Mouse (Mus musculus) layer of hippocampus, postnatal 10 days (tissue): ENCODE results near the gene Wdr5. TPM values are rescaled to one million over a fixed set of nuclear protein-coding genes. Genes with fewer than 3 reads are reported as not detected.
A peak's percentile ranks its signal among the peaks of the same experiment; 100 is the strongest.

Experiments used
- DNase-seq, 2 experiments: peaks; one replicate each; pipeline ENCODE4 v3.0.0; 2021; ENCODE audit warnings: low spot score in 2 of 2
- total RNA-seq, 2 experiments: library from RNA; stranded (reverse); gene quantifications; 2 replicates each; pipeline ENCODE4 v1.2.3; 2021

Gene Wdr5
- total RNA-seq, 2 experiments from 2014 or later, result 42.8 to 44.2 TPM

DNA sequence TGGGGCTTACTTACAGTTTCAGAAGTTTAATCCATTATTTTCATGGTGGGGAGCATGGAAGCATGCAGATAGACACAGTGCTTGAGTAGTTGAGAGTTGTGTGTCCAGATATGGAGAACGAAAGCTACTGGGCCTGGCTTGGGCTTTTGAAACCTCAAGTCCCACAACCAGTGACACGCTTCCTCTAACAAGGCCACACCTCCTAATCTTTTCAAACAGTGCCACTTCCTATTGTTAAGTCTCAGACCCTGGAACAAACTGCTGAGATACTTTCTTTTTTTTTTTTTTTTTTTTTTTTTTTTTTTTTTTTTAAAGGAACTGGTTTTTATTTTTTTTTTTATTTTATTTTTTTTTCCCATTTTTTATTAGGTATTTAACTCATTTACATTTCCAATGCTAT is 33.0 kb downstream of the Wdr5 start:
- DNase-seq, result no peak

DNA sequence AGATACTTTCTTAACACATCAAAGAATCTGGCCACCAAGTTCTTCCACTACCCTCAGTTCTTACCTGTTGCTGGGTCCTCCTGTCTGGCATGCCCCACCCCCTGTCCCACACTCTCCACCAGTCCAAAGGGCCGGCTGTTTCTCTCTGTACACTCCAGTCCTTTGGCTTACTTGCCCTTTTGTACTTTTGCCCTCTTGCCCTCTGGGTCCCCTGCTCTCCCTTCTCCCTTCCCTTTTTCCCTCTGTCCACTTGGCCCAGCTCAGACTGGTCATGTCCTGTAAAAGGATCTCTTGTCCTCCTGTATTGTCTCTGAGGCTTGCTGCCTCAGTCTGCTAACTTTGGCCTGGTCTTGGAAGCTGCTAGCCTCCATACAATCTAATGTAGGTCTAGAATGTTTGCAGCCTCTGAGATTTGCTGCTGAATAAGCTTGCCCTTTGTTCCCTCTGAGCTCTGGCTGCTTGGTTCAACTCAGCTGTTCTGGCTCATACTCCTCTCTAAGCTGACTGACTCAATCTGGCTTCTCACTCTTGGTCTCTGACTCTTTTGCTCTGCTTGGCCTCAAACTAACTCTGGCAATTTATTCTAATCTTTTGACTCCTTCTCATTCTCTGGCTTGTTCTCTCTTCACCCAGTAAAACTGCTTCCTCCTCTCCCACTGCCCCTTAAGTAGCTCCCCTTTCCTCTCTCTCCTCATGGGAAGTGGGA is 33.9 kb downstream of the Wdr5 start:
- no peak for DNase-seq

DNA sequence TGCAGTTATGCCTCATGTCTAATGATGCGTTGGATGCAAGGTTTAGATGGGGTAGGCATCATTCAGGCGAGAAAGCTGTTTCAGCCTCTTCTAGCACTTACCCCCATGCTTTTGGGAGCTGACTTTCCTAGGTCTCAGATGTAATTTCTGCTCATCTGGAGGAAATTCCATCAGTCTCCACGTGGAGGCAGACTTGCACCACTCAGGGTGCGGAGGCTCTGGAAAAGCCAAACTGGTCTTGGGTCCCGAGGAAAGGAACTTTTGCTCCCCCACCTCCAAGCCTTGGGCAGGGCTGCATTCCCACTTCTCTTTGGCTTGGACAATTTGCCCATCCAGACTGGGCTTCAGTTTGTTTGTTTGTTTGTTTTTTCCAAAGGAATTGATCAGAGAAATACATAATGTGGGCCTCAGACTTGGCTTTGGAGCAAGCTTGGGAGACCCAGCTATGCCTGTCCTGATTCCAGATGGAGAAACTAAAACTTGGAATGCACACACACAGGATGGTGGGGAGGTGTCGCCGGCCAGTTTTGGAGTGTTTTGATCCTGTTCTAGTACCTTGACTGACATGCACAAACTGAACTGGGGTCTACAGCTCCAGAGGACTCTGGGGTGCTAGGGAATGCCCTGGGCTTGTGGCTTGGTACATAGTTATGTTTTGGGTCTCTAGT is 37.8 kb downstream of the Wdr5 start:
- DNase-seq, result peak; percentile 87

DNA sequence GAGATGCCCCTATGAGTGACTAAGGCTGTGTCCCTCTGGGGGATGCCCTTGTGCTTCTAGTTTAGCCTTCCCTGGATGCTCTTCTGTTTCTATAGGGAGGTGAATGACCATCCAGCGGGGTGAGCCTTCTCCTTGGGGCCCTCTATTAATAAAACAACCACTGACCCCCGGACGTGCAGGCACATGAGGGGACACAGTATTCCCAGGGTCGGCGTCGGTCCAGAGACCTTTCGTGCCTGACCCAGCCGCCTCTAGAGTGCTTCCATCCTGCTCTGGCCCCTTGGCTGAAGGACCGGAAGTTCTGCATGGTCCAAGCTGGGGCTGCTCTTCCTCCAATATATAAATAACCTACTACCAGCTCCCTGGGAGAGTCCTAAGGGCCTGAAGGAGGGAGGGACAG is 39.4 kb downstream of the Wdr5 start:
- no peak for DNase-seq

DNA sequence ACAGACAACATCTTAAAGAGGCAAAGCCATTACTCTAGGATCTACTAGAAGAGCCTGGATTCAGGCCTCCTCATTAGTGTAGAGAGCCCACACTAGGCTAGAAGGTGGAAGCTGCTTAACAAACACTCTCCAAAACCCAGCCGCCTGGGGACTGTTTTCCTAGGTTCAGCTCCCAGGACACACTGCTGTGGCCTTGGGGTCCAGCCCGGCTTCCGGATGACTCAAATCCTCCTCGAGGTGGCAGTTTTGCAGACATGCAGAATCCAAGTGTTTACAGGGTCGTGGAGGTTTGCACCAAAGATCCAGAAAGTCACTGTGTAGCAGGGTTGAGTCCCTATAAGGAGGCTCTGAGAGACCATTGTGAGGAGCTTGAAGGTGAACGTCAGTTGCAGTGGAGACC is 42.0 kb downstream of the Wdr5 start:
- no peak for DNase-seq

DNA sequence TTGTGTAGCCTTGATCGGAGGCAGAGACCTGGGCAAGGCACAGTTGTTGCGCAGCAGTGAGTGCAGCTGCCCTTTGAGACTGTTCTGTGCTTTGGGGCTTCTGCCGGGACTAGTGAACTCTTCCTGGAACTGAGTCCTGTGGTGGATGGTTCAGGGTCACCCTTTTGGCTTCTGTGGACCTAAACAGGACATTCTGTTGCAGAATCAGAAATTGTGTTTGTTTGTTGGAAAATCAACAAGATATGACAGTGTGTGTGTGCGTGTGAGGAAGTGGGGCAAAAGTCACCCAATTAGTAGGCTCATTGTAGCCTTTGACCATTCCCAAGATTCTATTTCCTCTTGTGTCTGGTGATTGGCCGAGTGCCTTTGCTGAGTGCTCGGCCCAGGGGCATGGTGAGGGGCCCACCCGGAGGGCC is 45.8 kb downstream of the Wdr5 start:
- DNase-seq, result no peak

DNA sequence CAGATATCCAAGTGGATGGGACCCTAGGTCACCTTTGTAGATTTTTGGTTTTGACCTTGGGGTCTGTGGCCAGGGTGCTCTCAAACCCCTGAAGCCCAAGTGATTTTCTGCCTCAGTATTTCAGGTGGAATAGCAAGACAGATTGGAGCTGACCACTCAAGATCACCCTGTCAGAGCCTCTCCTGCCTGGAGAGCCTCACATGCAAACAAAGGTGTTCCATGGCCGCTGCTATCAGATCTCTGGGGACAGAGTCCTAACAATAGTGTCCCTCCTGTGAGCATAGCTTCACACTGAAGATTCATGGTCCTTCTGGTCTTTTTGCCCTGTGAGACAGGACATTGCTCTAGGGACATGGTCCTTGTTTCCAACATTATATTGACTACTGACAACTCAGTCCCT is 46.2 kb downstream of the Wdr5 start:
- DNase-seq, result no peak

DNA sequence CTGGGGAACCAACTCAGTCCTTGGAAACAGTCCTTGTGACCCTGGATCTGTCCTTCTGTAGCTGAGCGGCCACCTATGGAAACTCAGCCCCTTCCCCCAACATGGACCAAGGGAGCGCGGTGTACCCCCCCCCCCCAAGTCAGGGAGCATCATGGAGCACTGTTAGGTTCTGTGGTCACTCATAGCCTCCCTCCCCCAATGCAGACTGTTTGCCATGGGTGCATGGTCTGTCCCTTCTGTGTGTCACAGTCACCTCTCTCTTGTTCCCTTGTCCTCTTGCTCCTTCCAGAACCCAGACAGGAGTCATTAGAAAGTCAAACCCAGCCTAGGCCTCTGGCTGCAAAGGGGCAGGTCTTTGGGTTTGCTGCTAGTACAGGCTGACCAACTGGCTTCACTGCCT is 46.9 kb downstream of the Wdr5 start:
- no peak for DNase-seq

DNA sequence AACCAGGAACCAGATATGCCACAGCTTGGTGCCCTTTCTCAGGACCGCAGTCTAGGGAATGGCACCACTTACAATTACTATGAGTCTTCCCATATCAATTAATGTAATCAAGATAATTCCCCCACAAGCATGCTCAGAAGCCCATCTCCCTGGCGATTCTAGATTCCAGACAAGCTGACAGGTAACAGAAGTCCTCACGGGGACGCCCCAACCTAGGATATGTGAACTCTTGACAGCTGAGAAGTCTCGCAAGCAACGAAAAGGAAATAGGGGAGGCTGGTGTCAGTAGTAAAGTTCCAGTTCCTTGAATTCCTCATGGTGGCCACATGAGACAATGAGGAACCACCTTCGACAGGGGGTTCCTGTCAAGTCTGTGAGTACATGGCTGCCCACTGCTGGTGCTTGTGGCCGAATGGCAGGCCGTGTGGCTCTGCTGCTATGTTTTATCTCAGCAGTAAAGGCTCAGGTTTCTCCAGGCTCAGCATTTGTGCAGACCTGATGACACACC is 48.7 kb downstream of the Wdr5 start:
- DNase-seq, result no peak

DNA sequence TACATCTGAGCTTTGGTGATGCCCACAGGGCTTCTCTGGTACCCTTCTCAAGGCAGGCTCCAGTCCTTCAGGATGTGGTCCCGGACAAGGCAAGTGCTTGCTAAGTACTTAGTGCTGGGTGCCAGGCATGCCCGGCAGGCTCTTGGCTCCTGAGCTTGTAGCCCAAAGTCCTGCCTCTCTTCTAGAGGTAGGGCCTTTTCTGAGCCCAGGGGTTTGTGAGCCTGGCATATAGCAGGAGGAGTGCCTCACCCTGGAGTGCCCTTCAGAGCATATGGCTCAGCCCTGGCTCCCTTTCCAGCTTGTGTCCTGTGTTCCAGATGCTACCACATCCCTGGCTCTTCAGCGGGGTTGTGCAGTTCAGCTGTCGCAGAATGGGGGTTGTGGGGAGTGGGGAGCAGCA is 49.7 kb downstream of the Wdr5 start:
- no peak for DNase-seq

DNA sequence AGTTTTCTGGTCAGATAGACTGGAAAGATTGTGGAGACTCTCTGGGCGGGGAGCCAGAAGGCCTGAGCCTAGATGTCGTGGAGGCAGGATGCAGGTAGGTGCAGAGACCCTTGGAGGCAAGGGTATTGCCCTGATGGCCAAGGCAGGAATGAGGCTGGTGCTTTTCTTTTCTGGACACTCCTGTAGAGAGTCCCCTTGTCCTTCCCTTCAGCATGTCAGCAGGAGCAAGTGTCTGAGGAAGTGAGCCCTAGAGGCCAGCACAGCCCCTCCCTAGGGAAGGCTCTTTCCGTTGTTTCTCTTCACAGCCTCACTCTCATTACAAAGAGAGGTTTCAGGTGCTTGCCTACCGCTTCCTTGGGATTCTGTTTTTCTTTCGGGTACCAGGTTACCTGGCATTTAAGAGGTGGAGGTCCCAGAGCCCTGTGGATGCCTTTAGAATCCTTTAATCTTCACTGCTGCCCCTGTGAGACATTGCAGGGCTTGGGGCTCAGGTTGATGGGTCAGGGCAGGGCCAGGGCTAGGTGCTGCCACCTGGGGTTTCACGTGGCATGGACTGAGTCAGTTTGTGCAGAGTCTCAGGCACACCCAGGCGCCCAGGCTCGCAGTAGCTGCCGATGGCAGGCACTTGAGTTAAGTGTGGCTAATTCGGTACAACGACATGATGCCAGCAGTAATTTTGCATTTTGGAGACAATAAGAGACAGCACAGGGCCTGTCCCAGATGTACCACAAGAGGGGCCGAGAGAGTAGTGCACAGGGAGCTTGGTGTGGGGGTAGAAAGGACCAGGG is 50.6 kb downstream of the Wdr5 start:
- no peak for DNase-seq

DNA sequence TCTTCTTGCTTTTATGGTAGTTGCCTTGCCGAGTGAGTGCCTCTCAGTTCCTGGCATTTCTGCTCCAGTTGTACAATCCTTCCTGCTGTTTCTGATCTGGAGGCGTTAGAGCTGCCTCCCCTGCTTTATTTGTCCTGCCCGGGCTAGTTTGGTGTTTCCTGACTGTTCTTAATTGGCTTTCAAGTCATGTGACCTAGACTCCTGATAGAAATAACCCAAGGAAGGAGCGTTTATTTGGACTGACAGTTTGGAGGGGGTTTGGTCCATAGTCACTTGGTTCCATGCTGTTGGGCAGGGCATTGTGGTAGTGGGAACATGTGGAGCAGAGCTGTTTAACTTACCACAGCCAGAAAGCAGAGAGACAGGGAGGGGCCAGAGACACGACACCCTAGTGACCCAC is 55.9 kb downstream of the Wdr5 start:
- no peak for DNase-seq

DNA sequence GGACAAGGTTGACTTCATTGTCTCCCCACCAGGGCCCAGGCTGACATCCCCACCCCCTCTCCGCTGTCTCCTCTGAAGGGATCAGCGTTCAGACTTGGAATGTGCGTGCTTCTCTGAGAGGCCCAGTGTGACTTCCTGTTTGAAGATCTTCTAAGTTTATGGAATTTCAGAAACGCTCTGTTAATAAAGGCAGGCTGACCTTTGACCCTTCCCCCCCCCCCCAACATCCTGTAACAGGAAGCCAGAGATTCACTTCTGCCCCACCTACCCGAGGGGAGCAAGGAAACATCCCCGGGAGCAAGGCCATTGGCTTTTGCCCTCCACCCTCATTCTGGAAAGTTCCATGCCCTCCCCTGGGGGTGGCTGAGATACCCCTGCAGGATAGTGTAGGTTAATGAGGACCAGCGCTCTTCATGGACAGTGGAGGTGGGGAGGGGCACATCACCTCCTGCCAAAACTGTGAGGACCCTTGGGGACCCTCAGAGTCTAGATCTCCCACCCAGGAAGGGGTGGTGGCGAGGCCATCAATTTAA is 57.4 kb downstream of the Wdr5 start:
- no peak for DNase-seq

DNA sequence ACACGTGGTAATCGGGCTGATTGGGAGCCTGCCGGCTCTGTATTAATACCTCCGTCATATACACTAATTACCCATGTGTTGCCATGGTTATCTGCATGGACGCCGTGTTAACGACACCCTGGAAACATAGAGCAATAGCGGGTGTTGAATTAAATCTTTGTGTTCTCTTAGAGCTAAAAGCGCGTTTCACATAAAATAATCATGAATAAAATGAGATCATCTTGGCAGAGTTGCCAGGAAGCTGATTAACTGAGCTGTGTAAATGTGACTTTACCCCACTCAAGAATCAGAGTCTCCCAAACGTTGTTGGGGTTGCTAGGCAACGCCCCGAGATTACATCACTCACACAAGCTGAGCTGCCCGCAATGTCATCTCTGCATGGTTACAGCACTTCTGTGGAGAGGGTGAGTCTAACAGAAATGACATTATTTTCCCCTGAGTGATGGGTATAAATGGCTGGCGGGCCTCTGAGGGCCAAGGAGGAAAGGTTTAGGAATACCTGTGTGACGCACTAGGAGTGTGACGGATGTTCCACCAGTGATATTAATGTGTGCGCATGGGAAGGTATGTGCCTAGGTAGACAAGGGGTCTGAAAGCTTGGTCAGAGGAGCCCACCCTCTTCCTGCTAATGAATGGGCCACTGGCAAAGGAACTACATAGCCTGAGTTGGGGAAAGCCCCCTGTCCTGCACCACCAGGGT is 58.1 kb downstream of the Wdr5 start:
- peak; percentile 68 to 73 for DNase-seq

DNA sequence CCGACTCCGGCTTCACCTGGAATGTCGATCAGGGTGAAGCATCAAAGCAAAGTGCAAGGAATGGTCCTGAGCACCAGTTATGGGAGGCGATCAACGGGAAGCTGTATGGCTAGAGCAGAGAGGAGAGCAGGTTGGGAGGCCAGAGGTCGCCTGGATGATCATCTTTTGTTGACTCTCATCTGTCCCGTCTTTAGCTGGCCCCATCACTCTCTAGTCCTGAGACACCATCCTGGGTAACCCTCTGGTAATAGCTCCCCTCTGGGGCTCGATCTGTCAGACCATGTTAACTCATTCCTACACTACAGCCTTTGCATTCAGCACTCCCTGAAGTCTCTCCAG is 58.6 kb downstream of the Wdr5 start:
- DNase-seq, result no peak

DNA sequence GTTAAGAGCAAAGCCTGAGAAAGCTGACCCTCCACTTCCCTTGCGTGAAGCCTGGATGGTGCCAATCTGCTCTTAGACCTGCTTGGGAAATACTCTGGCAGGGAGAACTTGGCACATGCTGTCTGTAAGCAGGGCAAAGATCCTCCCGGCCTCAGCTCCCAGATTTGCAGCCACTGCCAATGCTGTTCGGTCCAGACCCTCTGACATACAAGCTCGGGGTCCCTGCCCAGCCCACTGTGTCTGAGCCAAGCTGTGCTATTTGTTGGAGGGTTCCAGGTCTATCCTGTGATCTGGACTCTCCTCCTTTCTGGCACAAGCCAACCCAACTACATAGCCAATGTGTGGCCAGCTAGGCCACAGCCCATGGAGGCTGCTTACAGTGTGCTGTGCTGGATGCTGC is 61.5 kb downstream of the Wdr5 start:
- no peak for DNase-seq

DNA sequence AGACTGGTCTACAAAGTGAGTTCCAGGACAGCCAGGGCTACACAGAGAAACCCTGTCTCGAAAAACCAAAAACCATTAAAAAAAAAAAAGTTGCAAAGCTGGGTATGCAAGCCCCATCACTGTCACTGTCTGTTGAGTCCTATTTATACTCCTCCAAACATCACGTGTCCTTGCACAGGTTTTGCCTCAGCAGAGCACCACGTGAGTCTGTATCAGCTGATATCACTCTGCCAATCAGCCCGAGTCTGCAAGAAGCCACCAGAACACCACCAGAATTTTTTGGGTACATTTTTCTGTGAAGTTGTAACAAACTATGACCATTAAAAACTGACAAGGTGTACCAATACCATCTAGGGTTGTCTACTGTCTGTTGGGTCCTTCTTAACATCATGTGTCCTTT is 63.6 kb downstream of the Wdr5 start:
- no peak for DNase-seq

DNA sequence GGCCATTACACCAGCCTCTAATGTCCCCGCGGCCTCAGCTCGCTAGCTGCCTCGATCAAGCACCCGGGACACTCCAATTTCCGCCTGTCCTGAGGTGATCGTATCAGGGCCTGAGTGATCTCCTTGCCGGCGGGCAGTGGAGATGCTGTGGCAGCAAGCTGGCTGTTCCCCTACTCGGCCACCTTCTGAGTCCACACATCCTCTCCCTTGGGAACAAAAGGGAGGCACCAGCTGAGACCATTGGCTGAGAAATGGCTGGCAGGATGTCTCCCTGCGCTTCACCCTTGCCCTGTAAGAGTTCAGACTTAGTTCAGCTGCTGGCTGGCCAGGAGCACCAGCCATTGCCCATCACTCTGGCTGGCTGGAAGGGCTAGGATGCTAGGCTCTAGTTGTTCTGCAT is 67.2 kb downstream of the Wdr5 start:
- no peak for DNase-seq

DNA sequence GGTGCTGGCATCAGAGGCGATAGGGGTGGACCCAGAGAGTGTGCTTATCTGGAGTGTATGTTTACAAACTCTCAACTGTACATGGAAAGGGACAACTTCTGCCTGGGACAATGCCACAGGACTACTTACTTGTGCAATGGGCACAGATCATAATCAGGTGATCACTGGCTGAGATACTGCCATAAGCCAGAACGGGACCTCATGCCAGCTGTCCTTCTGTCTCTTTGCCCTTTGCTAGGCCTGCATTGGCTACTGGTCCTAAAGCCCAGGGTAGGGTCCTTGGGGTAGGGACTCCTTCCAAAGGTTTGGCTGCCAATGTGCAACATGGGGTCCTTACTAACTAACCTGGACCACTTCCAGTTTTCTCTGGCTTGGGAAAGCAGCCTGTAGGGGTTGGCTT is 68.1 kb downstream of the Wdr5 start:
- no peak for DNase-seq

DNA sequence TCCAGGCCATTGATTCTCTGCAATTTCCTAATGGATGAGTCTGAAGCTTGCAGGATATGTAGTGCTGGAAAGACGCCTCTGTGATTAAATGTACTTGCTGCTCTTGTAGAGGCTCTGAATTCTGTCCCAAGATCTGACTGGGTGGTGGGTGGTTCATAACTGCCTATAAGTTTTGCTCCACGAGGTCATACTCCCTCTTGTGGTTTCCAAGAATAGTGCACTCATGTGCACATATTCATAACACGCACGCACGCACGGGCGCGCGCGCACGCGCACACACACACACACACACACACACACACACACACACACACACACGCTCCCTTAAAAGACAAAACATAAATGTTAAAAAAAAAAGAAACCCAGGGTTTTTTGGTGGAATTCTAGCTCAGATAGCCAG is 69.6 kb downstream of the Wdr5 start:
- DNase-seq, result no peak
